Mouse (Mus musculus): ENCODE measurements around the gene Prpf19.
A peak's percentile ranks its signal among the peaks of the same experiment; 100 is the strongest.

Gene Prpf19

GRCm38 (mm10) chr19:10895016-10895528, at the start of gene Prpf19:
Gene Prpf19 (plus strand): TSS chr19:10895231.
- peak; percentile 97 for DNase-seq (ENCODE audit: low spot score)

DNA sequence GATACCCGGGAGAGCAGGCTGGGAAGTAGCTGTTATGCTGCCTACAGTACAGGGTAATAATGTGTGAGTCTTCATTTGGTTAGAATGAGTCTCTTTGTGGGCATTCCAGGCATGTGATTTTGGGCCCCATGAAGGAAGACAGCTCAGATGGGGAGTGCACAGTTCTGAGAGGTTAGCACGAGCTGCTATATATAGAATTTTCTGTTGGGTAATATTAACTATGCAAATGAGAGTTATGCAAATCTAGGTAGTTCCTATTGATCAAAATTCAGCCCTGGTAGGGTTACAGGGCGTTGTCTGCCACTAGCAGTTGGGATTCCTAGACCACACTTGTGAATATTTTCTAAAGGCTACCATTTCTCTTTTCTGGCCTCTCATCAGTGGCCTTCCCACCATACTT, 49.6 kb upstream of the Prpf19 start:
- DNase-seq (ENCODE audit: low spot score): no peak

GRCm38 (mm10) chr19:10846150-10846549, 48.9 kb upstream of the Prpf19 start:
- no peak for DNase-seq (ENCODE audit: low spot score)

- no peak for DNase-seq (ENCODE audit: low spot score)
Observed at GRCm38 (mm10) chr19:10847311-10848087, 47.5 kb upstream of the Prpf19 start.

DNA sequence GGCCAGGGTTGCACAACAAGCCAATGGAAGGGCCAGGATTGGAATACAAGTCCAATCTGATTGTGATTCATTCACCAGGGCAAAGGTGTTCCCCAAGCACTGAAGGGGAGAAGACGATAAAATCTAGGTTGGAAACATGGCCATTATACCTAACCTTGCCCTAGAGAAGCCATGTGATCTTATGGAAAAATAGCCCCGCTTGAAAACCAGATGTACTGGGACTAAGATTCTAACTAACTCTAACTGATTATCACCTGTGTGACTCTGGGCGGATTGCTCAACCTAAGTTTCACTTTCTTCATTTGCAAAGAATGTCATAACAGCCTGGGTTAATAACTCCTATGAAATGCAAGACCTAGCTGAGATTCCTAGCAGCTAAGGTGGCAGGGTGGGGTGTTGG, 39.6 kb upstream of the Prpf19 start:
- DNase-seq (ENCODE audit: low spot score): no peak

GRCm38 (mm10) chr19:10856520-10856919, 38.5 kb upstream of the Prpf19 start:
- DNase-seq (ENCODE audit: low spot score): no peak

DNA sequence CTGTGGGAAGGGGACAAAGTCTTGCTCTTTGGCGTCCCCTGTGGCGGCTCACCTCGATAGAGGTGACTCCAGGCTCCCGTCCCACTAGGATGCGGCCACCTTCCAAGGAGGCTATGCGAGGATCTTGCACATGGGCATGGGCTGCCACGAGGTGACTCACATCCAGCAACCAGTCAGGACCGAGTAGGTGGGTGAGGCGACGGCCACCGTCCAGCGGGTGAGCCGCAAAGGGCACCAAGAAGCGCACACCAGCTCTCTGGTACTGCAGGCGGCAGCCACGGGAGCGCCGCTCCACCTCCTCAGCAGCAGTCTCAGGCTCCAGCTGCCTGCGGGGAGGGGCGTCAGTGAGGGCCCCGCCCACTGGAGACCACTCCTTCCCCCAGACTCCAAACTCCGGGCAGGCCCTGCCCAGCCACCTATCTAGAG, 34.9 kb upstream of the Prpf19 start:
- DNase-seq (ENCODE audit: low spot score): no peak

GRCm38 (mm10) chr19:10866351-10866750, 28.7 kb upstream of the Prpf19 start:
- DNase-seq (ENCODE audit: low spot score): no peak

GRCm38 (mm10) chr19:10867946-10868622, 26.9 kb upstream of the Prpf19 start:
- no peak for DNase-seq (ENCODE audit: low spot score)

- DNase-seq (ENCODE audit: low spot score): no peak
Observed at GRCm38 (mm10) chr19:10868623-10869141, 26.3 kb upstream of the Prpf19 start.

GRCm38 (mm10) chr19:10869241-10869885, 25.7 kb upstream of the Prpf19 start:
- peak; percentile 74 for DNase-seq (ENCODE audit: low spot score)

DNA sequence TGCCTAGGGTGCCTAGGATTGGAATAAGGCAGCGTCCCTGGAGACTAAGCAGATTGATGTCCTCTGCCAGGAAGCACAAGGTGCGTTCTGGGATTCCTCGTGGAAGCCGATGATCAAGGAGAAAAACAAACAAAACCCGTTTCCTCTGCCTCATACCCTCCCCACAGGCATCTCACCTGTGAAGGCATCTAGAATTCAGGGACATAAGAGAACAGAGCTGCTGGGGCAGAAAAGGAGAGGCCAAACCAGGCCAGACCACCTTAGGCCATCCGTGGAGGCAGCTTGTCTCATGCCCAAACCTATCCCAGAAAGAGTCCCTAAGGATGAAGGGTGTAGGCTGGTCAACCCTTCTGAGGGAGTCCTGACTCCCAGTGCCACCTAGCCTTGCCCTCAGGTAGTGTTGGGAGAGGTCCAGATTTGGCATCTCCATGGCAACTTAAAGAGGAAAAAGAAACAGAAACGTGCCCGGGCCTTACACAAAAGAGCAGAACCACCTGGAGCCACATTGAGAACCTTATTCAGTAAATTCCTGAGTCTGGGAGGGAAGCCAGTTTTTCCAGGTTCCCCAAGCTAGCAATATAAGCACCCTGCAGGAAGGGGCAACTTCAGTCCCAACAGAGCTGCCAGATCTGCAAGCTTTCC, 25.0 kb upstream of the Prpf19 start, which contains the start of gene Tmem132a:
Gene Tmem132a, minus strand, starts transcription at position 55 of the 642 bp plus-strand sequence.
- no peak for DNase-seq (ENCODE audit: low spot score)

- DNase-seq (ENCODE audit: low spot score): no peak
Observed at GRCm38 (mm10) chr19:10870676-10871075, 24.4 kb upstream of the Prpf19 start.

- no peak for DNase-seq (ENCODE audit: low spot score)
Observed at GRCm38 (mm10) chr19:10871328-10871961, 23.6 kb upstream of the Prpf19 start.

DNA sequence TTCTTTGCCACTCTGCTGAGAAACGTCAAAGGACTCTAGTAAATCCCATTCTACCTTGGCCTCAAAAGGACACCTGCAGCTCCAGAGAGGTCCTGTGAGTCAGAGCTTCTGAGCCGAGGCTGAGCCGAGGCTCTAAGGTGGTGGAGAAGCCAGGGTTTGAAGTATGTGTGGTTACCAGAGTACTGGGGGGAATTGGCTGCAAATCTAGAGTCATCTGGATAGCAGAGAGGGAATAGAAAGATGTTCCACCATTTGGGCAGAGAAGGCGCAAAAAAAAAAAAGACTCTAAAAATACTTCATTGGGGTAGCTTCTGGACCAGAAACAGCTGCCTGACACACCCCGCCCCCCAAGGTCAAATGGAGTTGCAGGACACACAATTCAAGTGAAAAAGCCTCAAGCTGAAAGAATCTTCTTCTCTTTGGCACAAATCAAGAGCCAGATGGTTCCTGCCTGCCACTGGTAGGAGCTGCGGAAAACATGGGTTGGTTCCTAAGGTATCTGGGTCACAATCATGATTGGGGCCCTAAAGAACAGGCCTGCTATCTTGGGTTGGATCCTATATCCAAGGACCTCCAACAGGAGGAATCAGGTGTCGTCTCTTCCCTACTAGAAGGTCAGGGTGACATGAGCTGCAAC, 16.7 kb upstream of the Prpf19 start:
- DNase-seq (ENCODE audit: low spot score): no peak

DNA sequence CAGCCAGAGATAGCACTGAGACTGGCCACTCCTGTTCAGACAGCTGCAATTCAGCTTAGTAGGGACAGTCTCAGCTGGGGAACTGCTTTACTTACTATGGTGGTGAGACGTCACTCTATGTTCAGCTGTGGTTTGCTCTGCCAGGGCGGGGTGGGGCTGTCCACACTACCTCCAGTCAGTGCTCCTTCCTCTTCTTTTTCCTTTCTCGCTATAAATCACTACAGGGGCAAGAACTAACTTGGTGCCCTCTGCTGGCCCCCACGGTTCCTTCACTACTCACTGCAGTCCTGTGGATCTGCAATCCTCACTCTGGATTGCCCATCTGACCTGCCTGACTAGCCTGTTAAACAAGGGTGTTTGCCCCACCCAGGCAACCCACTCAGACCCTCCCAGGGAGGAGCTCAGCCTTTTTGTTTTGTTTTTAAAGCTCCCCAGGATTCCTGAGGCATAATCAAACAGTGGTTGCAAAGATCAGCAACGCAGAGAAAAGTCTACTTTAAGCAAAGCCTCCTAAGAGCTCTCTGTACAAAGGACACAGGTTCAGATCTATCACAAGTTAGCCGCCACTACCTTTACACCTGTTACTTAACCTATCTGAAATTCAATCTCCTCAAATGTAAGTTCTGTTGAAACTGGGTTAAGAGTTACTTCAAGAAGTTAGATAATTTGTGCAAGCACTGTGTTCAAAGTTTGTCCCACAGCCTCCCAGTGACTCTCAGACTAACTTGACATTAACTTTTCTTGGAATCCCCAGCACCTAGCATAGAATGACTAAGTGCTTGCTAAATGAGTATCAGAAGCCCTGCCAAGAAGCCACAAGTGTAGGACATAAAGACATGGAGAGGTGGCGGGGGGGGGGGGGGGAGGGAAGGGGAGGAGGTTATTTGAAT, 14.7 kb upstream of the Prpf19 start:
- no peak for DNase-seq (ENCODE audit: low spot score)

DNA sequence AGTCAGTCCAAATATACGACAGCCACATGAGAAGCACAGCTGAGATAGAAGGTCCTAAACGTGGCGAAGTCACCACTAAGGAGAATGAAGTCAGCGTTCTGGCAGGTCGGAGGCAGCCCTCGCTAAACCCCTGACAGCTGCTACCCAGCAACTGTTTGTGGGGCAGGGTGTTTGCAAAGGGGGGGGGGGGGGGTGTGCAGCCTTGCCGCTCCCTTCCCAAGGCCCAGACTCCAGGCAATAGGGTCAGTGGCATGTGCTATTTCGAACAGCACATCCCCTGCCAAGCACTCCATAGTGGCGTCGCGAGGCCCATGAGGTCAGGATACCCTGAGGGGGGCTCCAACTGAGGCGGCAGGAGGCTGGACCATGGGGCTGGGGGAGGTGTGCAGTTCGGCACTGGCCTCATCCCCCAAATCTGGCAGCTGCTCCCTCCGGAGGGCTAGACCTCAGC, 14.0 kb upstream of the Prpf19 start:
- no peak for DNase-seq (ENCODE audit: low spot score)

DNA sequence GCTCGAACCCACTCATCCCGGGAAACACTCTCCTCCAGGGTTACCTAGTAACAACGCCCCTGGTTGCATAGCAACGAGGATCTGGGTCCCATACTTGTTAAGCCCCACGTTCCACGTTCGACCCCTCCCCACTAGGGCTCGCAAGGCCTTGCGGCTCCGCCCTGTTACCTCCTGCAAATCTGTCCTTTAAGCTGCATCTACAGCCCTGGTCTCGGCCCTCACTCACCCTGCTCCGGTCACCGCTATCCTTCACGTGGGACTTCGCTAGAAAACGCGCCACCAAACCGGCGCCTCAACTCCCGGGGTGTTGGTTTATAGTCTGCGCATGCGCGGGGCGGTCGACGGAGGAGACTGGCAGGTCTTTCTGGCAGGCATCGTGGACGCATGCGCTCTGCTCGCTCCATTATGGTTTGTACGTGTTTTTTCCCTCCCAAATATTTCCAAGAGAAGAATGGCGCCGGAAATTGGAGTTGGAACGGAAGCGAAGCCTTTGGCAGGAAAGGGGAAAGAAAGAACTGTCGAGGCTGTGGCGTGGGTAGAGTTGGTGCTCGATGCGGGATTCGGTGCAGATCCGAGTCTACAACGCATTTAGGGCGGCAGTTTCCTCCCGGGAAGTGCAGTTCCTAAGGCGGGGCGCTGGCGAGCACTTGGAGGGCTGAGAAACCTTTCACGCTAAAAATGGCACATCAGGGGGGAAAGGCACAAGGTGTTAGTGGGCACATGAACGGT, 13.4 kb upstream of the Prpf19 start, which contains the start of gene Tmem109:
Gene Tmem109, minus strand, starts transcription at position 576 of the 729 bp plus-strand sequence.
- peak; percentile 90 for DNase-seq (ENCODE audit: low spot score)

DNA sequence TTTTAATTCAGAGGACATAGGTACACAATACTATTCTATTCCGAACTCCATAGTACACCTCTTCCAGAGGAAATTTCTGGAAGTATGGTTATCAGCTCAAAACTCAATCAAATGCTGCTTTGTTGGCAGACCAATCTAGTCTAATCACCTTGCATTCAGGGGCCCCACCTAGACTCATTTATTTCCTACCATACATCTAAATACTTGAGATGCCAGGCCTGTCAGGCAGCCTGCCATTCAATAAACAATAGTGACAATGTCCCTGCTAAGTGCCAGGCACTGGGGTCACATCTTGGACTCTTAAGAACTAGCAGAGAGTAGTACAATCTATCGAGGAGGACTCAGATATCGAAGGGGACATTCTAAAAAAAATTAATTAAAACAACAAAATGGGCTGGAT, 2.8 kb upstream of the Prpf19 start:
- DNase-seq (ENCODE audit: low spot score): no peak
